Mouse (Mus musculus): ENCODE measurements around the gene Snrpb. TPM values are rescaled to one million over a fixed set of nuclear protein-coding genes. Genes with fewer than 3 reads are reported as not detected.

The Snrpb gene
- 117 and 128 TPM in 2 replicates for polyA plus RNA-seq (2012; rRNA removed)

DNA sequence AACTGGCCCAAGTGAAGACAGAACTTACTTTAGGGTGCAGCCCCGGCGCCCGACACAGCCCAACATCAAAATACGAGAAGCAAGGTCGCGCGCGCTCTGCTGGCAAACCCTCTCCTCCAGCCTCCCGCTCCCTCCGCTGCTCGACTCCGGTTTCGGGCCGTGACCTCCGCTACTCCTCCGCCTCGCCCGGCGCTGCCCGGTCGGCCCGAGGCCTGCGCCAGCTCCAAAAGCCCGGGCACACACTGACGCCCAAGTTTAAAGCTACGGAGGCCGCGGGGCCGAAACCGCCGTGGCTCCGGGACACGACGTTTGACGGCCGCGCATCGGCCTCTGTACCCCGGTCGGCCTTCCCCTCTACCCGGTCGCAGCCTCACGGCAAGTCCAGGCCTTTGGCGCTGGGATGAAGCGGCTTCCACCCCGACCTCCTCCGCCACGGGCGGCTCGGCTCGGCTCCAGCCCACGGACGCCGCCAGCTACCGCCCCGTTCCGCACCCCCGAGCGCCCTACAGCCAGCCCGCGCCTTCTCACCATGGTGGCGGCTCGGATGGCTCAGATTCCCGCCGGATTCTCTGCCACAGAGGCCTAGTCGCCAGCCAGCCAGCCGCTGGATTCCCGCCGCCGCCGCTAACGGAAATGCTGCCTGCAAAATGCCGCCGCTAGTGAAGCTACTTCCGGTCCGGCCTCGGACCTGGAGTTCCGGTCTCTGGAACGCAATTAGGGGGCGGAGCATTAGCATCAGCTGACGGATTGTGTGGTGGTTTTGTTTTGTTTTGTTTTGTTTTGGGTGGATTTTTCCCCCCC, at the start of gene Snrpb:
TSS of gene Snrpb (minus strand) at position 698 of the 801 bp plus-strand sequence.

DNA sequence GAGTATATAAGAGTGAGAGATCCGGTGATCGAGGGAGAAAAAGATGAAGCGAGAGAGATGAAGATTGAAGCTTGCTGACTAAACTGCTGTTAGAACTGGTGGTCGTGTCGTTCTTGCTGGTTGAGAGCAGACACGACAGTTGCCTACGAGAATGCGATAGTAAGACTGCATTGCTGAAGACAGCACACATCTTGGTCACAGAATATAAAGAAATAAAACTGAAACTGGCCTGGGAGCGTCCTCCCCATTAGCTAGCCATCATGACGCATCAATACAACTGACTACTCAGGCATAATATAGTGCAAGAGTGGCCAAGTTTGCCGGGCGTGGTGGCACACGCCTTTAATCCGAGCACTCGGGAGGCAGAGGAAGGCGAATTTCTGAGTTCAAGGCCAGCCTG, 15.7 kb upstream of the Snrpb start, which contains the start of gene Tmc2:
TSS of gene Tmc2 (plus strand) at position 301 of the 400 bp plus-strand sequence.

Other genes starting within 250 kb of the Snrpb start
- 0.01 TPM in 2 replicates for gene Tgm3, start 167.1 kb downstream of the Snrpb start, polyA plus RNA-seq (2012; rRNA removed)
- not detected in 2 replicates for gene Tgm6, start 67.0 kb downstream of the Snrpb start, polyA plus RNA-seq (2012; rRNA removed)
- not detected in 2 replicates for gene Tmc2, start 15.8 kb upstream of the Snrpb start, polyA plus RNA-seq (2012; rRNA removed)
- 92.8 and 110 TPM in 2 replicates for gene Nop56, start 95.0 kb upstream of the Snrpb start, polyA plus RNA-seq (2012; rRNA removed)
- gene Idh3b, start 105.1 kb upstream of the Snrpb start, polyA plus RNA-seq (2012; rRNA removed) = 125 and 135 TPM in 2 replicates
- gene Ebf4, start 115.8 kb upstream of the Snrpb start, polyA plus RNA-seq (2012; rRNA removed) = 0.36 and 0.48 TPM in 2 replicates
- 1.2 and 1.6 TPM in 2 replicates for gene Cpxm1, start 218.2 kb upstream of the Snrpb start, polyA plus RNA-seq (2012; rRNA removed)
- not detected in 2 replicates for gene Gm28372, start 225.8 kb upstream of the Snrpb start, polyA plus RNA-seq (2012; rRNA removed)
- not detected in 2 replicates for gene 1700020A23Rik, start 225.9 kb upstream of the Snrpb start, polyA plus RNA-seq (2012; rRNA removed)
- gene Tmem239, start 227.1 kb upstream of the Snrpb start, polyA plus RNA-seq (2012; rRNA removed) = not detected in 2 replicates
- gene Vps16, start 244.9 kb upstream of the Snrpb start, polyA plus RNA-seq (2012; rRNA removed) = 30.3 and 37.0 TPM in 2 replicates
- 8.6 and 9.5 TPM in 2 replicates for gene Pced1a, start 245.3 kb upstream of the Snrpb start, polyA plus RNA-seq (2012; rRNA removed)

All from liver, embryonic 18 days (tissue).